Mouse (Mus musculus): Measurements from ENCODE around the gene Denr. TPM values are rescaled to one million over a fixed set of nuclear protein-coding genes. Genes with fewer than 3 reads are reported as not detected.

Gene Denr
- polyA plus RNA-seq, 1 experiment from 2014 or later: 70.7 TPM

DNA sequence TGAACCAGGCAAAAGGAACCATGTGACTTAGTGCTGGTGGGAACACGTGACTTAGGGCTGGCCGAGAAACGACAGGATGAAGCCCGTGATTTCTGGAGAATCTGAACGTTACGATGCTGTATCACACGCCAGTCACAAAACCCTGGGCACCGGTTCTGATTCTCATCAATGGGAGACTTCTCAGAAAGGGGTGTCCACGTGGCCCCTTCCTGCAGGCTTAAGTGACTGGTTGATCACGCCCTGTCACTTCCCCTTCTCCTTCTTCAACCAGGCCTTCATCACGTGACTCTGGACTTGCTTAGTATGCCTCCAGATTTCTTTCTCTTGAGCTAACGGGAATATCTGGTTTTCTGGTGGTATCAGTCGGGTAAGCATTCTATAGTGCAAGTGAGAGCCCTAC lies 9.6 kb upstream of the Denr start:
- H3K27ac ChIP-seq (ENCODE audit: low read length): no peak overlapping the region
- ATAC-seq: no peak
- H3K27me3 ChIP-seq (replicated peaks; ENCODE audit: insufficient read depth, low read length): no peaks in the 10 kb centered on the region
- no peak overlapping the region for H3K4me3 ChIP-seq (ENCODE audit: low read depth, low read length)
- TF ChIP-seq CTCF (IDR thresholded peaks at IDR 0.05): no peak
- TF ChIP-seq EP300 (IDR thresholded peaks at IDR 0.05): no peak
- DNase-seq (ENCODE audit: low spot score): peak; percentile 37
- H3K9ac ChIP-seq (replicated peaks; ENCODE audit: low read depth): no peak overlapping the region
- H3K9me3 ChIP-seq (ENCODE audit: low read length): no peaks in the 10 kb centered on the region
- no peaks in the 10 kb centered on the region for H3K4me1 ChIP-seq (ENCODE audit: insufficient read depth, low read depth, low read length)
- no peaks in the 10 kb centered on the region for H3K36me3 ChIP-seq (ENCODE audit: insufficient read depth, low read length)
- 71% methylated on average over 13 of the region's 13 CpGs for WGBS
- H3K4me2 ChIP-seq (replicated peaks; ENCODE audit: low read depth, low read length): no peak overlapping the region

DNA sequence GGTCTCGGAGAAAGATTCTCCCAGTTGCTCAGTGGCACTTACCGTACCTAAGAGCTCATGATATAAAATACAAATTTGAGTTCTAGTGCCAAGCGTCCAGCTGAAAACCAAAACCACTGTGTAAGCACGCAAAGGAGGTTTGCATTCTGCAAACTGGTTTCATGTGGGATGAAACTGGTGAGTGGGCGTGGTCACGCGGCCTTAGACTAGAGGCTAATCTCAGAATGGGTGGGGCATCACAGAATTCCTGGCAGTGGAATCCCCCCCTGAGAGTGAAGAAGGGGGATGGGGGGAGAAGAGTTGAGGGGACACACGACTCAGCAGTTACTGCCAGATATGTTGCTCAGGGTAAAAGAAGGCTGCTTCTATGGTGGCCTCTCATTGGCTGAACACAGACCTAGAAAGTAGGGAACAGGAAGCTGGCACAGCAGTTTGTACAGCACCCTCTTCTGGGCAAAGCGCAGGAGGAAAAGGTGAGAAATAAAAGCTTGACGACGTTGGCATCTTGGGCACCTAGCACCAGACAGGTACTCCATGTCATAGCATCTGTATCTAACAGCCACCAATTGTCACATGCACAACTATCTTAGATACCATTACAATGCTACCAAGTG lies 2.8 kb upstream of the Denr start:
- Histone ChIP-seq H3K27me3 (replicated peaks; ENCODE audit: insufficient read depth, low read length) (no peaks in the 10 kb centered on the region), H3K4me3 (ENCODE audit: low read depth, low read length) (no peak overlapping the region), H3K4me1 (ENCODE audit: insufficient read depth, low read depth, low read length) (peaks cover 7% of the 10 kb centered on the region; the same call in 1 of the 2 replicates), H3K36me3 (ENCODE audit: insufficient read depth, low read length) (no peaks in the 10 kb centered on the region), H3K9me3 (ENCODE audit: low read length) (no peaks in the 10 kb centered on the region), H3K9ac (replicated peaks; ENCODE audit: low read depth) (no peak overlapping the region), H3K27ac (ENCODE audit: low read length) (no peak overlapping the region), H3K4me2 (replicated peaks; ENCODE audit: low read depth, low read length) (no peak overlapping the region)
- DNase-seq (ENCODE audit: low spot score) (no peak), ATAC-seq (no peak)
- 66% methylated on average over 11 of the region's 11 CpGs for WGBS
- peak; percentile 42 for TF ChIP-seq CTCF (IDR thresholded peaks at IDR 0.05)
- TF ChIP-seq EP300 (IDR thresholded peaks at IDR 0.05): no peak

- no peak overlapping the region for H3K27ac ChIP-seq (ENCODE audit: low read length)
- H3K4me3 ChIP-seq (ENCODE audit: low read depth, low read length): no peak overlapping the region
- peaks cover 7% of the 10 kb centered on the region; the same call in 1 of the 2 replicates for H3K4me1 ChIP-seq (ENCODE audit: insufficient read depth, low read depth, low read length)
- no peaks in the 10 kb centered on the region for H3K9me3 ChIP-seq (ENCODE audit: low read length)
- H3K4me2 ChIP-seq (replicated peaks; ENCODE audit: low read depth, low read length): peak overlapping the region; percentile 22
- WGBS: 60% methylated on average over 17 of the region's 17 CpGs
- no peak overlapping the region for H3K9ac ChIP-seq (replicated peaks; ENCODE audit: low read depth)
- DNase-seq (ENCODE audit: low spot score) (peak; percentile 46), ATAC-seq (no peak)
- no peak for TF ChIP-seq EP300 (IDR thresholded peaks at IDR 0.05)
- TF ChIP-seq CTCF (IDR thresholded peaks at IDR 0.05): no peak
- H3K36me3 ChIP-seq (ENCODE audit: insufficient read depth, low read length): no peaks in the 10 kb centered on the region
- no peaks in the 10 kb centered on the region for H3K27me3 ChIP-seq (replicated peaks; ENCODE audit: insufficient read depth, low read length)
Observed at GRCm38 (mm10) chr5:123906146-123906975, 614 bp upstream of the Denr start.

DNA sequence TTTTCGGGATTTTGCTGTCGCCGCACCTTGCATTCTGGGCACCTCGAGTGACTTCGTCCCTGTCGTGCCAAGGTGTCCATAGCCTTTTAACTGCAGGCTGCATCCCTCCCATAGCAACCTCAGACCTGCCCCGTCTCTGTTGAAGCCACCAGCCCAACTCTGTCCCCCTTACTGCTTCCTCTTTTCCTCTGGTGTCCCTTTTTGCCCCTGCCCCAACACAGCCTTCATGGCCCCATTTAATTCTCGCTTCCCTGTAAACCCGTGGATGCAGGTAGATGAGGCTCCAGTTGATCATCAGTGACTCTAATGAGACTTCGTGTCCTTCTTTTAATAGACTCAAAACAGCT lies 629 bp downstream of the Denr start:
- TF ChIP-seq CTCF (IDR thresholded peaks at IDR 0.05) (no peak), EP300 (IDR thresholded peaks at IDR 0.05) (no peak)
- H3K4me1 ChIP-seq (ENCODE audit: insufficient read depth, low read depth, low read length): peaks cover 7% of the 10 kb centered on the region; the same call in 1 of the 2 replicates
- DNase-seq (ENCODE audit: low spot score) (no peak), ATAC-seq (no peak)
- H3K9ac ChIP-seq (replicated peaks; ENCODE audit: low read depth): peak overlapping the region; percentile 98
- H3K27me3 ChIP-seq (replicated peaks; ENCODE audit: insufficient read depth, low read length): no peaks in the 10 kb centered on the region
- H3K36me3 ChIP-seq (ENCODE audit: insufficient read depth, low read length): no peaks in the 10 kb centered on the region
- 3% methylated on average over 10 of the region's 10 CpGs for WGBS
- H3K4me2 ChIP-seq (replicated peaks; ENCODE audit: low read depth, low read length): peak overlapping the region; percentile 89
- H3K9me3 ChIP-seq (ENCODE audit: low read length): no peaks in the 10 kb centered on the region
- peak overlapping the region; percentile 74 for H3K27ac ChIP-seq (ENCODE audit: low read length)
- H3K4me3 ChIP-seq (ENCODE audit: low read depth, low read length): peak overlapping the region; percentile 91

DNA sequence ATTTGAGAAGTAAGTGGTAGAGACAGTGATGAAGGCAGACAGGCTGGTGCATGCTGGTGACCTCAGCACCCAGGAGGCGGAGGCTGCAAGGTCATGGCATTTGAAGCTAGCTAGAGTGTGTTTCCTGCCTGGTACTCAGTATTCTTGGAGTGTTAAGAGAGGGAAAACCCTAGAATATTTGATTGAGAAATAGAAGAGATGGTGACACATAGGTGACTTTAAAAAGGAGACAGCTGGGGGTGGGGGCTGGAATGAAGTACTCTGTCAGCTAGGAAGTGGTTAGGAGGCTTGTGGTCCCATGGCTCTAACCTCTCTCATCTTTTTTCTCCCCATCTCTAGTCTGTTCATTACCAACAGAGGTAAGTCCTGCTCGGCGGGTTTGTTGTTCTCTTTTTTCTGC lies 7.9 kb downstream of the Denr start:
- ATAC-seq (no peak), DNase-seq (ENCODE audit: low spot score) (no peak)
- Histone ChIP-seq H3K9ac (replicated peaks; ENCODE audit: low read depth) (no peak overlapping the region), H3K9me3 (ENCODE audit: low read length) (no peaks in the 10 kb centered on the region), H3K4me2 (replicated peaks; ENCODE audit: low read depth, low read length) (no peak overlapping the region), H3K36me3 (ENCODE audit: insufficient read depth, low read length) (peaks cover 9% of the 10 kb centered on the region; the same call in 1 of the 2 replicates), H3K4me3 (ENCODE audit: low read depth, low read length) (no peak overlapping the region), H3K4me1 (ENCODE audit: insufficient read depth, low read depth, low read length) (no peaks in the 10 kb centered on the region), H3K27ac (ENCODE audit: low read length) (no peak overlapping the region), H3K27me3 (replicated peaks; ENCODE audit: insufficient read depth, low read length) (no peaks in the 10 kb centered on the region)
- no peak for TF ChIP-seq CTCF (IDR thresholded peaks at IDR 0.05)
- TF ChIP-seq EP300 (IDR thresholded peaks at IDR 0.05): no peak
- 82% methylated on average over 3 of the region's 3 CpGs for WGBS

DNA sequence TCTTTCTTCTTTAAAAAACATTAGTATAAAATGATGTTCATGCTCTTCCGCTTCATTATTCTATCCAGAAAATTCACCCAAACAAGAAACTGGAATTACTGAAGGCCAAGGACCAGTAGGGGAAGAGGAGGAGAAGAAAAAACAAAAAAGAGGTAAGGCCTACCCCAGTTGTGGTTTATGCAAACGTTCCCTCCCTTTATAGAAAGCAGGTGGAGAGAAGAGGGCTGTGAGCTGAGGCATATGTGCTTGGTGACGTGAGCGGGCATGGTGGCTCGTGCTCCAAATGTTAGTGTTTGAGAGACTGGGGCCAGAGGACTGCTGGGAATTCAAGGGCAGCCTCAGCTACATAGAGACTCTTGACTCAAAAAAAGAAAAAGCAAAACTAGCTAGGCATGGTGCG lies 15.1 kb downstream of the Denr start:
- TF ChIP-seq CTCF (IDR thresholded peaks at IDR 0.05) (no peak), EP300 (IDR thresholded peaks at IDR 0.05) (no peak)
- WGBS: 87% methylated on average over 6 of the region's 6 CpGs
- H3K9me3 ChIP-seq (ENCODE audit: low read length): no peaks in the 10 kb centered on the region
- no peaks in the 10 kb centered on the region for H3K4me1 ChIP-seq (ENCODE audit: insufficient read depth, low read depth, low read length)
- no peak overlapping the region for H3K27ac ChIP-seq (ENCODE audit: low read length)
- ATAC-seq (no peak), DNase-seq (ENCODE audit: low spot score) (no peak)
- no peak overlapping the region for H3K4me3 ChIP-seq (ENCODE audit: low read depth, low read length)
- no peak overlapping the region for H3K4me2 ChIP-seq (replicated peaks; ENCODE audit: low read depth, low read length)
- no peak overlapping the region for H3K9ac ChIP-seq (replicated peaks; ENCODE audit: low read depth)
- H3K27me3 ChIP-seq (replicated peaks; ENCODE audit: insufficient read depth, low read length): no peaks in the 10 kb centered on the region
- H3K36me3 ChIP-seq (ENCODE audit: insufficient read depth, low read length): peaks cover 28% of the 10 kb centered on the region; the same call in 1 of the 2 replicates
